ENCODE assay signal across 13 mouse cellular contexts in the genomic region with DNA sequence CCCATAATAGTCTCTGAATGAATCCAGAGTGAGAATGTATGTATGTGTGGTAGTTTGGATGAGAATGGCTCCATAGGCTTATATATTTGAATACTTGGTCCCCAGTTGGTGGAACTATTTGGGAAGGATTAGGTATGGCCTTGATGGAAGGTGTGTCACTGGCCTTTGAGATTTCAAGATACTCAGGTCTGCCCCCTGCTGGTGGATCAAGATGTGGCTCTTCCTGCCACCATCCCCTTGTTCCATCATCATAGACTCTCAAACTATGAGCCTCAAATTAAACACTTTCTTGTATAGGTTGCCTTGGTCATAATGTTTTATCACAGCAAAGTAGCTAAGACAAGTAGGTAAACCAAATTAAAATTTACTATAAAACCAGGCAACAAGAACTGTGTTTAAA. TPM values are rescaled to one million over a fixed set of nuclear protein-coding genes. Genes with fewer than 3 reads are reported as not detected.
DNase-seq lines count a peak whose midpoint lies in the region; ATAC-seq and TF ChIP-seq lines count a peak whose summit lies in the region.
"Had no signal": no experiment of that assay in that cellular context is flagged by ENCODE, and none has a peak within 500 bp of the region (broad histone marks: within the 10 kb centered on the region; RNA-seq: fewer than 3 reads in every experiment).

No protein-coding gene starts in this region.

- no peak for TF ChIP-seq POLR2A in testis, adult 2 months (IDR thresholded peaks at IDR 0.05; ENCODE audit: control insufficient read depth, low read depth, low read length)

- no peak overlapping the region for H3K4me2 ChIP-seq in hindbrain, postnatal 0 days (ENCODE audit: low read depth, low read length)
- no peak overlapping the region for H3K4me2 ChIP-seq in hindbrain, embryonic 12.5 days (replicated peaks)
- H3K4me2 ChIP-seq in forebrain, embryonic 16.5 days (ENCODE audit: low read length), result no peak overlapping the region
- H3K4me2 ChIP-seq: forebrain, embryonic 12.5 days; midbrain, embryonic 12.5 days had no signal

- no peak for DNase-seq in hindbrain, postnatal 0 days (ENCODE audit: low spot score)
- DNase-seq in testis, postnatal 14 days (ENCODE audit: low spot score), result no peak
- DNase-seq in c-Kit-positive CD71-positive TER-119-positive erythroid progenitor cells, embryonic 14.5 days (ENCODE audit: low spot score), result peak; percentile 49
- DNase-seq in thymus, postnatal 4 days, result peak; percentile 59
- DNase-seq in right cerebral cortex, adult 18-20 months, result no peak
- DNase-seq: kidney, adult 18-20 months; left cerebral cortex, postnatal 4 days had no signal

- no peaks in the 10 kb centered on the region for H3K4me1 ChIP-seq in hindbrain, postnatal 0 days (ENCODE audit: insufficient read depth, low read length)
- no peaks in the 10 kb centered on the region for H3K4me1 ChIP-seq in hindbrain, embryonic 12.5 days
- no peaks in the 10 kb centered on the region for H3K4me1 ChIP-seq in testis, adult 2 months (ENCODE audit: control insufficient read depth, insufficient read depth, low read length)
- H3K4me1 ChIP-seq in forebrain, embryonic 16.5 days (replicated peaks; ENCODE audit: control insufficient read depth, insufficient read depth, low read length), result no peaks in the 10 kb centered on the region
- H3K4me1 ChIP-seq: midbrain, embryonic 12.5 days had no signal

- H3K9ac ChIP-seq in hindbrain, postnatal 0 days (replicated peaks; ENCODE audit: low read length), result no peak overlapping the region
- no peak overlapping the region for H3K9ac ChIP-seq in hindbrain, embryonic 12.5 days
- no peak overlapping the region for H3K9ac ChIP-seq in forebrain, embryonic 16.5 days (replicated peaks; ENCODE audit: low read depth, low read length)
- H3K9ac ChIP-seq: forebrain, embryonic 12.5 days; midbrain, embryonic 12.5 days had no signal

- ATAC-seq in hindbrain, postnatal 0 days, result no peak
- no peak for ATAC-seq in hindbrain, embryonic 12.5 days (ENCODE audit: low FRiP score)
- no peak for ATAC-seq in forebrain, embryonic 16.5 days

- no peak overlapping the region for H3K27ac ChIP-seq in hindbrain, postnatal 0 days
- H3K27ac ChIP-seq in hindbrain, embryonic 12.5 days, result no peak overlapping the region
- no peak overlapping the region for H3K27ac ChIP-seq in testis, adult 2 months (ENCODE audit: control insufficient read depth, insufficient read depth, low read depth, low read length)
- no peak overlapping the region for H3K27ac ChIP-seq in forebrain, embryonic 16.5 days (ENCODE audit: low read length)
- H3K27ac ChIP-seq: forebrain, embryonic 12.5 days; midbrain, embryonic 12.5 days had no signal

- H3K27me3 ChIP-seq in hindbrain, postnatal 0 days (ENCODE audit: insufficient read depth, low read length), result no peaks in the 10 kb centered on the region
- H3K27me3 ChIP-seq in hindbrain, embryonic 12.5 days, result no peaks in the 10 kb centered on the region
- H3K27me3 ChIP-seq in testis, adult 2 months (ENCODE audit: control insufficient read depth, insufficient read depth, low read length), result no peaks in the 10 kb centered on the region
- no peaks in the 10 kb centered on the region for H3K27me3 ChIP-seq in forebrain, embryonic 16.5 days (replicated peaks; ENCODE audit: control insufficient read depth, insufficient read depth, low read length)
- H3K27me3 ChIP-seq: forebrain, embryonic 12.5 days; midbrain, embryonic 12.5 days had no signal

- no peaks in the 10 kb centered on the region for H3K9me3 ChIP-seq in hindbrain, postnatal 0 days (ENCODE audit: low read length)
- no peaks in the 10 kb centered on the region for H3K9me3 ChIP-seq in hindbrain, embryonic 12.5 days (replicated peaks)
- H3K9me3 ChIP-seq in forebrain, embryonic 16.5 days (ENCODE audit: control insufficient read depth, low read length), result no peaks in the 10 kb centered on the region
- H3K9me3 ChIP-seq: forebrain, embryonic 12.5 days; midbrain, embryonic 12.5 days had no signal

- no peaks in the 10 kb centered on the region for H3K36me3 ChIP-seq in hindbrain, postnatal 0 days (ENCODE audit: insufficient read depth, low read length)
- H3K36me3 ChIP-seq in hindbrain, embryonic 12.5 days, result peaks cover 13% of the 10 kb centered on the region
- no peaks in the 10 kb centered on the region for H3K36me3 ChIP-seq in testis, adult 2 months (ENCODE audit: control insufficient read depth, insufficient read depth, low read length)
- H3K36me3 ChIP-seq in forebrain, embryonic 16.5 days (ENCODE audit: control insufficient read depth, insufficient read depth), result 0 out of 2 replicates have a peak, but pooled peaks cover 2% of the 10 kb centered on the region

- H3K4me3 ChIP-seq in hindbrain, postnatal 0 days (ENCODE audit: low read length), result no peak overlapping the region
- H3K4me3 ChIP-seq in hindbrain, embryonic 12.5 days, result no peak overlapping the region
- no peak overlapping the region for H3K4me3 ChIP-seq in testis, adult 2 months (ENCODE audit: control insufficient read depth, low read depth, low read length)
- no peak overlapping the region for H3K4me3 ChIP-seq in forebrain, embryonic 16.5 days (replicated peaks; ENCODE audit: low read length)
- H3K4me3 ChIP-seq: forebrain, embryonic 12.5 days; midbrain, embryonic 12.5 days had no signal

- 0 out of 2 replicates have a peak, but pooled peaks have one; percentile 18 for TF ChIP-seq CTCF in hindbrain, postnatal 0 days (IDR thresholded peaks at IDR 0.05; ENCODE audit: low read depth)
- peak; percentile 41; the same call in 1 of the 2 replicates for TF ChIP-seq CTCF in testis, adult 2 months (IDR thresholded peaks at IDR 0.05; ENCODE audit: control insufficient read depth, insufficient read depth, insufficient replicate concordance, low read depth, low read length)

RNA-seq across cellular contexts. Expression of gene Igf2bp3, which starts 25.4 kb away (rescaled TPM):
- 8.9 and 13.3 TPM in 2 replicates for total RNA-seq in hindbrain, postnatal 0 days (2014; rRNA removed)
- polyA plus RNA-seq in hindbrain, postnatal 0 days (2015; fragmentation: Nextera tagmentation; extraction: Ambion mirVana), result 16.1 and 16.6 TPM in 2 replicates
- 95.3 and 100 TPM in 2 replicates for polyA plus RNA-seq in hindbrain, embryonic 12.5 days (2016; fragmentation: Nextera tagmentation; extraction: Ambion mirVana)
- 68.9 and 76.0 TPM in 2 replicates for polyA plus RNA-seq in testis, adult 2 months (2012; rRNA removed)
- polyA plus RNA-seq in forebrain, embryonic 16.5 days (2015; fragmentation: Nextera tagmentation; extraction: Ambion mirVana), result 34.1 and 39.0 TPM in 2 replicates
- total RNA-seq: heart, adult 8-10 months had no signal

Comparison
In these comparisons a context has a peak if more than half of its experiments do, and no peak if none do; other contexts are left out.
1. DNase-seq: peak in c-Kit-positive CD71-positive TER-119-positive erythroid progenitor cells, embryonic 14.5 days (single experiment) and thymus, postnatal 4 days (single experiment); none in hindbrain, postnatal 0 days (single experiment), testis, postnatal 14 days (single experiment) and right cerebral cortex, adult 18-20 months (single experiment).